Mouse (Mus musculus): ENCODE results near the gene Zbtb32. TPM values are rescaled to one million over a fixed set of nuclear protein-coding genes. Genes with fewer than 3 reads are reported as not detected.
A peak's percentile ranks its signal among the peaks of the same experiment; 100 is the strongest.

Gene Zbtb32
- polyA plus RNA-seq, 1 experiment from 2014 or later = 0.14 TPM

DNA sequence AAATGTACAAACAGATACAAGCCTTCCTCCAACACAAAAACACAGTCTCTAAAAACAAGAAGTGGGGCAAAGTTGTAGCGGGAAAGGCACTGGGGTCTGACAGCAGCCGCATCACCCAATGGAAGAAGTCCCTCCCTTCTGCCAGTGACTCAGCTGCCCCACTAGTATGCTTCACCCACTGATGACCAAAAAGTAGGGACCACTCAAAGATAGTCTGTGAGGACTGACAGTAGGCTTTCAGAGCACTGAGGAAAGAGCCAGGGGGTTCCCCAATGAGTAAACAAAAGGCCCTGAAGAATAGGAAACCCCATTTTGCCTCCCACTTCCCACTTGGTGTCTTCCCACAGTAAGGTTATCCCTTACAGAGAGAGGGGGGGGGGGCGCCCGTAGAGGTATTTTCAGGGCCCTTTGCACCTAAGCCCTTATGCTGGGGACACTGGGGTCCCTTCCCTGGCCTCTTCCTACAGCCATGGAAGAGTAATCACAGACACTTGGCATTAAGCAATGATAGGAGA, 4.1 kb downstream of the Zbtb32 start:
- Histone ChIP-seq H3K4me2 (no peak overlapping the region), H3K36me3 (ENCODE audit: control insufficient read depth, insufficient read depth, low read length) (no peaks in the 10 kb centered on the region), H3K27me3 (ENCODE audit: control insufficient read depth, insufficient read depth, low read length) (0 out of 2 replicates have a peak, but pooled peaks cover 4% of the 10 kb centered on the region), H3K27ac (ENCODE audit: low read depth, low read length) (no peak overlapping the region), H3K4me1 (ENCODE audit: control insufficient read depth, insufficient read depth, low read length) (0 out of 2 replicates have a peak, but pooled peaks cover 4% of the 10 kb centered on the region), H3K4me3 (ENCODE audit: low read depth, low read length) (no peak overlapping the region), H3K9me3 (replicated peaks; ENCODE audit: control insufficient read depth, low read length) (no peaks in the 10 kb centered on the region), H3K9ac (ENCODE audit: low read depth, low read length) (no peak overlapping the region)
- 66% methylated on average over 4 of the region's 4 CpGs for WGBS (ENCODE audit: insufficient replicate concordance)
- no peak for ATAC-seq (replicated peaks; ENCODE audit: insufficient number of reproducible peaks, low FRiP score, low TSS enrichment)

GRCm38 (mm10) chr7:30593579-30594509, 4.9 kb downstream of the Zbtb32 start:
- no peaks in the 10 kb centered on the region for H3K36me3 ChIP-seq (ENCODE audit: control insufficient read depth, insufficient read depth, low read length)
- 0 out of 2 replicates have a peak, but pooled peaks cover 4% of the 10 kb centered on the region for H3K4me1 ChIP-seq (ENCODE audit: control insufficient read depth, insufficient read depth, low read length)
- no peak overlapping the region for H3K9ac ChIP-seq (ENCODE audit: low read depth, low read length)
- no peak overlapping the region for H3K27ac ChIP-seq (ENCODE audit: low read depth, low read length)
- H3K9me3 ChIP-seq (replicated peaks; ENCODE audit: control insufficient read depth, low read length) = no peaks in the 10 kb centered on the region
- H3K4me3 ChIP-seq (ENCODE audit: low read depth, low read length) = no peak overlapping the region
- no peak for ATAC-seq (replicated peaks; ENCODE audit: insufficient number of reproducible peaks, low FRiP score, low TSS enrichment)
- 65% methylated on average over 10 of the region's 10 CpGs for WGBS (ENCODE audit: insufficient replicate concordance)
- H3K4me2 ChIP-seq = no peak overlapping the region
- H3K27me3 ChIP-seq (ENCODE audit: control insufficient read depth, insufficient read depth, low read length) = 0 out of 2 replicates have a peak, but pooled peaks cover 4% of the 10 kb centered on the region

DNA sequence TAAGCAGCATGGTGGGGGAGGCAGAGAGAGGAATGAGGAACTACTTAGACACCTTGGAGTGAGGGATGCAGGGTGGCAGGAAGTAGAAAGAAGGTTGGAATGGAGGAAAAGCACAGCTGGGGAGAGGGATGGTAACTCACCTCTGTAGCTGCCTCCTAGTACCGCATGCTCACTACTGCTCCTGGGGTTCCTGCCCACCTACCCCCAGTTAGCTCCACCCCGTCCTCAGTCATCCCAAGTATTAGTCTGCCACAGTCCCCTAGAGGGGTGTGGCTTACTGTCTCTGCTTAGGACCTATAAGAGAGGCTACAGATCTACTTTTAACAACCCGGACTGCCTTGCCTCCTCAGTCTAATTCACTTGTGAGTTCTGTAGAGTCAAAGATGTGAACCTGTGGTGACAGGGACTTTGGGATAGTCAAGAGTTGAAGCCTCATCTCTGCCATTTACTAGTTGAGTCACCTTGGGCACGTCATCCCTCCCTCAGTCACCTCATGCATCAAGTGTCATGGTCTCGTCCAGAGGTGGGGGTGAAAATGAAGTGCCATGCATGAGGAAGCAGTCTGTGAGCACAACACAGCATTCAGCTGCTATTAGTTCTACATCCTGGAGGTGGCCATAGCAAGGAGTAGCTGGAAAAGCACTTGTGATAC, 5.8 kb downstream of the Zbtb32 start:
- no peaks in the 10 kb centered on the region for H3K36me3 ChIP-seq (ENCODE audit: control insufficient read depth, insufficient read depth, low read length)
- H3K27ac ChIP-seq (ENCODE audit: low read depth, low read length) = no peak overlapping the region
- 38% methylated on average over 5 of the region's 5 CpGs for WGBS (ENCODE audit: insufficient replicate concordance)
- H3K27me3 ChIP-seq (ENCODE audit: control insufficient read depth, insufficient read depth, low read length) = 0 out of 2 replicates have a peak, but pooled peaks cover 4% of the 10 kb centered on the region
- H3K4me2 ChIP-seq = no peak overlapping the region
- H3K9ac ChIP-seq (ENCODE audit: low read depth, low read length) = no peak overlapping the region
- no peaks in the 10 kb centered on the region for H3K9me3 ChIP-seq (replicated peaks; ENCODE audit: control insufficient read depth, low read length)
- 0 out of 2 replicates have a peak, but pooled peaks cover 4% of the 10 kb centered on the region for H3K4me1 ChIP-seq (ENCODE audit: control insufficient read depth, insufficient read depth, low read length)
- no peak for ATAC-seq (replicated peaks; ENCODE audit: insufficient number of reproducible peaks, low FRiP score, low TSS enrichment)
- no peak overlapping the region for H3K4me3 ChIP-seq (ENCODE audit: low read depth, low read length)

GRCm38 (mm10) chr7:30591605-30591951, 7.1 kb downstream of the Zbtb32 start:
- H3K4me1 ChIP-seq (ENCODE audit: control insufficient read depth, insufficient read depth, low read length) = peaks cover 10% of the 10 kb centered on the region
- H3K4me2 ChIP-seq = no peak overlapping the region
- H3K9ac ChIP-seq (ENCODE audit: low read depth, low read length) = no peak overlapping the region
- 0 out of 2 replicates have a peak, but pooled peaks cover 2% of the 10 kb centered on the region for H3K36me3 ChIP-seq (ENCODE audit: control insufficient read depth, insufficient read depth, low read length)
- H3K9me3 ChIP-seq (replicated peaks; ENCODE audit: control insufficient read depth, low read length) = no peaks in the 10 kb centered on the region
- 44% methylated on average over 4 of the region's 4 CpGs for WGBS (ENCODE audit: insufficient replicate concordance)
- H3K4me3 ChIP-seq (ENCODE audit: low read depth, low read length) = no peak overlapping the region
- H3K27me3 ChIP-seq (ENCODE audit: control insufficient read depth, insufficient read depth, low read length) = 0 out of 2 replicates have a peak, but pooled peaks cover 4% of the 10 kb centered on the region
- ATAC-seq (replicated peaks; ENCODE audit: insufficient number of reproducible peaks, low FRiP score, low TSS enrichment) = no peak
- H3K27ac ChIP-seq (ENCODE audit: low read depth, low read length) = no peak overlapping the region

DNA sequence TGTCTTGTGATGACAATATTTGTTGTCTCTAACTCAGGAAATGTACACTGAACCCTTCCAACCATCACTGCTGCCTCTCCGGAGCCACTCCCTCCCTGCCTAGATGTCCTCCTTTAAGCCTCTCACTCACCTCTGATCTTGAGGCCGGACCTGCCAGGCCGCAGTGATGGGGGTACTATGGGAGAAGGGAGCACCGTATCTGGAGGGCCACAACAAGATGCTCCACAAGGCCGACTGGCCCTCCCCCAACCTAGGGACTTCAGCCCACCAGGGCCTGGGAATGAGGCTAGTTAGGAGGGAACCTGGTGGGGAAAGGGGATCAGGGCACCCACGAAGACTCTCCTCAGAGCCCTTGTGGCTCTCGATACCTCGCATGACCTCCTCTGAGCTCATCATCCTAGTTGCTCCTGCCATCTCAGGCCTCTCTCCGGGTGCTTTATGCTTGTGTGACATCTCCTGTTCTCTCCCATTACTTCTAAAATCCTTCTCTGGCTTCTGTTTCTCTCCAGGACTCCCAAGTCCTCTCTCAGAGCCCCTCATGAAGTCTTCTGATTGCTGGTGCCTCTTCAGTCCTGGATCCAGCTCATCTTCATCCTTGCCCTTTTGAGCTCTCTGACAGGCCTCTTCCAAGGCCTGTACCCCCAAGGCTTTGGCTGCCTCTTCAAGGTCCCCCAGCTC, 7.6 kb downstream of the Zbtb32 start:
- Histone ChIP-seq H3K27me3 (ENCODE audit: control insufficient read depth, insufficient read depth, low read length) (0 out of 2 replicates have a peak, but pooled peaks cover 4% of the 10 kb centered on the region), H3K9ac (ENCODE audit: low read depth, low read length) (no peak overlapping the region), H3K4me1 (ENCODE audit: control insufficient read depth, insufficient read depth, low read length) (peaks cover 10% of the 10 kb centered on the region), H3K9me3 (replicated peaks; ENCODE audit: control insufficient read depth, low read length) (no peaks in the 10 kb centered on the region), H3K27ac (ENCODE audit: low read depth, low read length) (no peak overlapping the region), H3K4me3 (ENCODE audit: low read depth, low read length) (no peak overlapping the region), H3K4me2 (no peak overlapping the region), H3K36me3 (ENCODE audit: control insufficient read depth, insufficient read depth, low read length) (peaks cover 5% of the 10 kb centered on the region)
- 81% methylated on average over 9 of the region's 9 CpGs for WGBS (ENCODE audit: insufficient replicate concordance)
- no peak for ATAC-seq (replicated peaks; ENCODE audit: insufficient number of reproducible peaks, low FRiP score, low TSS enrichment)

- H3K9me3 ChIP-seq (replicated peaks; ENCODE audit: control insufficient read depth, low read length) = no peaks in the 10 kb centered on the region
- peak overlapping the region; percentile 90 for H3K9ac ChIP-seq (ENCODE audit: low read depth, low read length)
- 26% methylated on average over 39 of the region's 40 CpGs for WGBS (ENCODE audit: insufficient replicate concordance)
- H3K4me2 ChIP-seq = peak overlapping the region; percentile 95
- ATAC-seq (replicated peaks; ENCODE audit: insufficient number of reproducible peaks, low FRiP score, low TSS enrichment) = peak; percentile 52
- peak overlapping the region; percentile 94 for H3K27ac ChIP-seq (ENCODE audit: low read depth, low read length)
- H3K27me3 ChIP-seq (ENCODE audit: control insufficient read depth, insufficient read depth, low read length) = 0 out of 2 replicates have a peak, but pooled peaks cover 4% of the 10 kb centered on the region
- peaks cover 10% of the 10 kb centered on the region for H3K4me1 ChIP-seq (ENCODE audit: control insufficient read depth, insufficient read depth, low read length)
- peaks cover 15% of the 10 kb centered on the region for H3K36me3 ChIP-seq (ENCODE audit: control insufficient read depth, insufficient read depth, low read length)
- peak overlapping the region; percentile 80 for H3K4me3 ChIP-seq (ENCODE audit: low read depth, low read length)
Measured at GRCm38 (mm10) chr7:30589435-30590301, 9.0 kb downstream of the Zbtb32 start.

DNA sequence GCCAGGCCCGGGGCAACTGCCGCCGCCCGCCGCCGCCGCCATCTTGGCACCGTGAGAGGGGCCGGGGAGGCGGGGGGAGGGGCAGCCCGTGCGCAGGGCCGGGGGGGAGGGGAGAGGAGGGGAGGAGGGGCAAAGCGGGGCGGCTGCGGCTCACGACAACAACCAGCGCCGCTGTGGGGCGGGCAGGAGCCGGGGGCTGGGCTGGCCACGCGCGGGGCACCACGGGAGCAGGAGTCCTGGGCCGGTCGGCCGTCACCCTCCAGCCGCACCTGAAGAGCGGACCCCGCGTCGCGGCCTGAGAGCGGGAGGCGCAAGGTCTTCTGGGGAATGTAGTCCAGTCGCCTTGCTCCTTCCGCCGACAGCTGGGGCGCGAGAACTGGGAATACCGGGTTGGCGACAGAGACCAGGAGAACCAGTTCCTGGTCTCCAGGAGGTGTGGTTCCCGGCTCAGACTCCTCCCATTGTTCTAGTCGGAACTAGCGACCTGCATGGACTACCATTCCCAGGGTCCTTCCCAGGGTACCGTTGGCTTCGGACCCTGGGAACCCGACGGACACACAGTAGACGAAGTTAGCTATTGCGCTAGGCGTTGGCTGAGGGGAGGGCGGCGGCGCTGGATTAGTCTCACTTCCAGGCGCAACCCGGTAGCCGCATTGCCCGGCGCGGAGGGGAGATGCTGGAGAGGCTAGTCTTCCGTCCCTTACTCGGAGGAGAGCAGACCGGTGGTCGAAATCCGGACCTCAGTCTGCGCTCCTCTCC, 9.9 kb downstream of the Zbtb32 start, which contains the start of gene Kmt2b:
Gene Kmt2b (minus strand): TSS at position 51 of the 759 bp plus-strand sequence.
- peak; percentile 97 for ATAC-seq (replicated peaks; ENCODE audit: insufficient number of reproducible peaks, low FRiP score, low TSS enrichment)
- Histone ChIP-seq H3K4me2 (peak within 1 kb of the TSS; percentile 95), H3K36me3 (ENCODE audit: control insufficient read depth, insufficient read depth, low read length) (peaks cover 20% of the 10 kb centered on the region), H3K27ac (ENCODE audit: low read depth, low read length) (peak within 1 kb of the TSS; percentile 94), H3K27me3 (ENCODE audit: control insufficient read depth, insufficient read depth, low read length) (0 out of 2 replicates have a peak, but pooled peaks cover 4% of the 10 kb centered on the region), H3K4me3 (ENCODE audit: low read depth, low read length) (peak within 1 kb of the TSS; percentile 80), H3K9ac (ENCODE audit: low read depth, low read length) (peak within 1 kb of the TSS; percentile 90), H3K4me1 (ENCODE audit: control insufficient read depth, insufficient read depth, low read length) (peaks cover 10% of the 10 kb centered on the region), H3K9me3 (replicated peaks; ENCODE audit: control insufficient read depth, low read length) (no peaks in the 10 kb centered on the region)
- WGBS (ENCODE audit: insufficient replicate concordance) = under 1% methylated on average over 60 of the region's 68 CpGs

All from heart, embryonic 11.5 days (tissue).